Mouse (Mus musculus) kidney, postnatal 4 days (tissue): Measurements from ENCODE around the gene Mrm3.

ENCODE experiments used
- DNase-seq, 2 experiments: peaks; one replicate each; pipeline ENCODE4 v3.0.0; 2021; ENCODE audit warnings: mixed read lengths in 2 of 2

Mrm3 gene

DNA sequence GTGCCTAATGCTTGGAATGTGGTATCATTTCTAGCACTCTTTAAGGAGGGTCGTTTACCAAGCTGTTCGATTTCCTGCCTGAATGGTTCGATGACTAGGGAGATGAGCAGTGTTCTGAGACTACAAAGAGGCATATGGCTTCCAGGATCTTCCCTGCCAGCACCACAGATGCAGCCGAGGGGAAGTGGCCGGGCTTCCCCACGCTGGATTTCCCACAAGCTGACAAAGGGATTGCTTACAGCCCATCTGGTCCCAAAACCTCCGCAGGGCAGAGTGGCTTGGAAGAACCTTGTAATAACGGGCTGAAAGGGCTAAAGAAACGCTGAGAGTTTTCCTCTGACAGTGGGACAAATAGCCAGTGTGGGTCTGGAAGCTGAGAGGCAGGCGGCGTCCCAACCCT, 46.9 kb downstream of the Mrm3 start:
- peak; percentile 45 to 54 for DNase-seq

DNA sequence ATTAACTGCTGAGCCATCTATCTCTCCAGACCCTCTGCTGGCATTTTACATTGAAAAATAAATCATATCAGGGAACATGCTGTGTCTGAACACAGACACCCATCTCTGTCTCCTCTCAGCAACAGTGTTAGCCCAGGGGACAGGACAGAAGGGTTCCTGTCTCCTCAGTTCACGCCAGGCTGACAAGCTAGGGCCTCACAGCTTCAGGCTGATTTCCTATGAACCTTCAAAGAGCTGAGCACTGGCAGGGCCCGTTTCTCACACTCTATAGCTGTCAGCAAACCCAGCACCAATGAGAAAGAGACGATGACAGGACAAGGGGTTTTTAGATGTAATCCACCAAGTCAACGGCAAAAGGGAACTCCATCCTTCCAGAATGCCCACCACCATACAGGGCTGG, 48.4 kb downstream of the Mrm3 start:
- DNase-seq = no peak

DNA sequence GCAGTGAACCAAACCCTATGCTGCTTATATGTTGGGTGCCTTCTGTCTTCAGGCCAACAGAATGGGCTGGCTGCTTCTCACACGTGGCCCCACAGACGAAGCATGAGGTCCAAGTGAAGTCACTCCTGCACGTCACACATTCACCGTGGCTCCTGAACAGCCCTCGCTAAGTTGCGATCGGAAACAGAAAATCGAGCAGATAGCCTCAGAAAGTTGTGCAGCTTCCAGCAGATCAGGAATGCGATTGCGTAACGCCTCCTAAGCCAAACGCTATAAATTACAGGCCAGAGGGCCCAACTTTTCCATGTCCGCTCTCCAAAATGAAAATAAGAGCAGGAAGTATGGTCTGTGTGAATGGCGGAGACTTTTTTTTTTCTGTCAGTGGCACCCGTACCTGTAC, 48.9 kb downstream of the Mrm3 start:
- peak; percentile 65 to 75 for DNase-seq

DNA sequence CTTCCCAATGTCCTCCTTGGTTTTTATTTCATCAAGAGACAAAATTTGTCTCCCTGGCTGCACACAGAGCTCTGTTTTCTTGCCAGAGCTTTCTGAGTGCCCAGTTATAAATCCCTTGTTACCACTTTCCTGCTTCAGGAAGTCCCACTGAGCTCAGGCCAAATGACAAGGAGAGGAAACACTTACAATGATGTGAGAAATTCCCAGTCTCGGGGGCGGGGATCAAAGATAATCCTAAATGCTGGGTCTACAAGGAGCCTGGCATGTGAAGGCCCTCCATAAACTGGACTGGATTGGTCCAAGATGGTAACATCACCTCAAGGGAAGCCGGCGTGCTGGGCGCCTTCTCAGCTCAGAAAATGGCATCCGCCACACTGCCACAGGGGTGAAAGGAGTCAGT, 49.3 kb downstream of the Mrm3 start:
- peak; percentile 44 to 60 for DNase-seq

DNA sequence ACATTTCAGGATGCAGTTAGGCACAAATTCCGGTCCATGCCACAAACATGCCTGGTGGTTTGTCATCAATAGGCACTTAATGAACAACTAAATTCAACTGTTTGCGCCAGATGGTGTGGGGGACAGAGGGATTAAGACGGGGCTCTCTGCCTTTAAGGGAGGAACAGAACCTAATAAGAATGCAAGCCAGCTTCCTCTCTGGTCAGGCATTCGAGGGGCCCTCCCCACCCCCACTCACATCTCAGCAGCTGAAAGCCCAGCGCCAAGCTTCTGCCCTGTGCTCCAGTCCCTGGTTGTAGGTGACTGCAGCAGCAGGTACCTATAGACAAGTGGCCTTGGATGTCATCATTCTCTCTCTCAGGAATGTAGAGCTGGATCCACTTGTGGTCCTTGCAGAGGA, 50.6 kb downstream of the Mrm3 start:
- no peak for DNase-seq

DNA sequence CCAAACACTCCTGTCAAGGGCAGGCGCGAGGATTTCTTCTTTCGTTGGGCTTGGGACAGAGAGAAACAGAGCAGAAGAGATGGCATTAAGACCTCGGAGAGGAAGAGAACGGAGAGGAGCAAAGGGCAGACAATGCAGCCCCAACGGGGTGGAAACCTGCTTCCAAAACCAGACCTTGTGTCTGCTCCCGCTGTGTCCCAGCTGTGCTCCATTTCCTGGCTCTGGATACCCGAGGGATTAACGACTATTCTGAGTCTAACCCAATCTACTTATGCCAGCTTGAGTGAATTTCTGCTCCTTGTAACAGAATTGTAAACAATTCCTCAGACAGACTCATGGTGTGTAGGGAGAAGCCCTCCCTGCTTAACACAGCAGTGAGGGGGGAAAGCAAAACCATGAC, 51.3 kb downstream of the Mrm3 start:
- DNase-seq = no peak

DNA sequence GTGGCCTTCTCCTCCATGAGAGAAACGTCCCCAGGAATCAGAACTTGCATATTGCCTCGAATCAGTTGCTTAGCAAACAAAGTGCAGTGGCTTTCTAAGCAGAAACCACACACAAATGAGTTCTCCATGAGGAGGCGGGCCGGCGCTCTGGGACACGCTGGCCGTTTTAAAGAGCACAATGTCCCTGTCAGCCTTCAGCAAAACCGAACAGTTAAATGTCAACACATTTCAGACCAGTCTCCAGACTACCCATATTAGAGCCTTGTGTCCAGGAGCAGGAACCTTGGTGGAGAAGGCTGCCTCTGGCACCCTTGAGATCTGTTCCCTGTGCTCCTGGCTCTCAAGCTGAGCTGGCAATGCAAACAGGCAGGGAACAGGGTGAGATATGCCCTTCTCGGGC, 53.7 kb downstream of the Mrm3 start:
- DNase-seq = no peak

DNA sequence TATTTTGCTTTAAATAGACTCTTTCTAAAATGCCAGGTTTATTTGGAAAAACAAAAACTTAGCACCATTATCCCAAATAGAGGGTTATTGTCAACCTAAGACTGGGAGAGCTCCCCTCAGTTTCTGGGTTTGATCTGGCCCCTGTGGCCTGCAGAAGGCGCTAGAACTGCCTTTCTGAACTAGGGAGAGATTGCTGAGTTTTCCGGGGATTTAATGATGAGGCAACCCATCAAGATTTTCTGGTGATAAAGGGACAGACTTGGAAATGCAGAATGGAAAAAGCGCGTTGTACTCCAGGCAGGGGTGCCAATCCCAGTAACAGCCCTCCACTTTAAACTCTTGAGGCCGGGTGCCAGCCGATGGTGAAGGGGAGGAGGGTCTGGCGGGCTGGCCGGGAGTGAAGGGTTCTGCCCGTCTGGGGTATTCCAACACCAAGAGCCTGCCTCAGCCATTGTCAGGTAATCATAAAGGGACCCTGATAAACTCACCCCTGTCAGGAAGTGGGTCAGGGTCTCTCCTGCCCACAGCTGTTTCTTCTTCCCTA, 55.0 kb downstream of the Mrm3 start:
- no peak for DNase-seq
